Mouse (Mus musculus): ENCODE data around the gene Atp13a2.

Atp13a2 gene

GRCm38 (mm10) chr4:141044816-141045215, 58.1 kb downstream of the Atp13a2 start:
- peak; percentile 70 for DNase-seq

GRCm38 (mm10) chr4:141048810-141049475, 62.3 kb downstream of the Atp13a2 start:
- DNase-seq, result no peak

- DNase-seq, result no peak
Observed at GRCm38 (mm10) chr4:141049476-141049835, 62.8 kb downstream of the Atp13a2 start.

GRCm38 (mm10) chr4:141052442-141052841, 65.8 kb downstream of the Atp13a2 start:
- DNase-seq, result no peak

- DNase-seq, result no peak
Observed at GRCm38 (mm10) chr4:141053138-141053537, 66.5 kb downstream of the Atp13a2 start.

GRCm38 (mm10) chr4:141053568-141054161, 67.0 kb downstream of the Atp13a2 start:
- DNase-seq, result no peak
